Comparison of ENCODE assay signal across 8 mouse cellular contexts in genomic region chr8:108697589-108697988, GRCm38 (mm10).
A peak's percentile ranks its signal among the peaks of the same experiment; 100 is the strongest.
DNase-seq lines count a peak whose midpoint lies in the region; ATAC-seq lines count a peak whose summit lies in the region.
"Had no signal": no experiment of that assay in that cellular context is flagged by ENCODE, and none has a peak within 500 bp of the region (broad histone marks: within the 10 kb centered on the region; RNA-seq: fewer than 3 reads in every experiment).

No protein-coding gene starts in this region.

- ATAC-seq in liver, embryonic 11.5 days (replicated peaks; ENCODE audit: low FRiP score), result no peak
- ATAC-seq in hindbrain, embryonic 12.5 days (ENCODE audit: low FRiP score), result no peak
- ATAC-seq in monocyte, adult 5-6 weeks (replicated peaks; ENCODE audit: insufficient number of reproducible peaks, low FRiP score, low TSS enrichment, poor library complexity, severe bottlenecking), result 0 out of 2 replicates have a peak, but pooled peaks have one; percentile 4

- no peaks in the 10 kb centered on the region for H3K9me3 ChIP-seq in liver, embryonic 11.5 days (ENCODE audit: control insufficient read depth, low read length)
- no peaks in the 10 kb centered on the region for H3K9me3 ChIP-seq in embryonic facial prominence, embryonic 10.5 days
- no peaks in the 10 kb centered on the region for H3K9me3 ChIP-seq in hindbrain, embryonic 12.5 days (replicated peaks)

- no peaks in the 10 kb centered on the region for H3K36me3 ChIP-seq in liver, embryonic 11.5 days (ENCODE audit: control insufficient read depth, insufficient read depth, low read length)
- H3K36me3 ChIP-seq in embryonic facial prominence, embryonic 10.5 days (replicated peaks), result no peaks in the 10 kb centered on the region
- no peaks in the 10 kb centered on the region for H3K36me3 ChIP-seq in hindbrain, embryonic 12.5 days

- H3K4me2 ChIP-seq in liver, embryonic 11.5 days, result peak overlapping the region; percentile 33; the same call in 1 of the 2 replicates
- H3K4me2 ChIP-seq in hindbrain, embryonic 12.5 days (replicated peaks), result peak overlapping the region; percentile 38

- WGBS in liver, embryonic 11.5 days, result 5% methylated on average over 13 of the region's 13 CpGs
- WGBS in embryonic facial prominence, embryonic 10.5 days, result under 1% methylated on average over 13 of the region's 13 CpGs
- under 1% methylated on average over 13 of the region's 13 CpGs for WGBS in hindbrain, embryonic 12.5 days

- DNase-seq in liver, embryonic 11.5 days (ENCODE audit: low spot score), result no peak
- DNase-seq in liver, result no peak
- peak; percentile 68 for DNase-seq in embryonic facial prominence, embryonic 10.5 days (ENCODE audit: low spot score)
- DNase-seq in left cerebral cortex, adult 8-10 months (ENCODE audit: low spot score in 2 of 2), result no peak
- no peak for DNase-seq in T-cell, adult 2 months (ENCODE audit: low spot score)
- DNase-seq: thymus, adult 18-20 months had no signal

- H3K4me3 ChIP-seq in liver, embryonic 11.5 days (ENCODE audit: low read depth, low read length), result no peak overlapping the region
- H3K4me3 ChIP-seq in embryonic facial prominence, embryonic 10.5 days, result peak overlapping the region; percentile 44
- no peak overlapping the region for H3K4me3 ChIP-seq in hindbrain, embryonic 12.5 days

- H3K27me3 ChIP-seq in liver, embryonic 11.5 days (replicated peaks; ENCODE audit: control insufficient read depth, insufficient read depth, low read length), result peaks cover 88% of the 10 kb centered on the region
- H3K27me3 ChIP-seq in embryonic facial prominence, embryonic 10.5 days (replicated peaks; ENCODE audit: low read depth, poor library complexity, severe bottlenecking), result peaks cover 88% of the 10 kb centered on the region
- peaks cover 67% of the 10 kb centered on the region for H3K27me3 ChIP-seq in hindbrain, embryonic 12.5 days

- H3K4me1 ChIP-seq in liver, embryonic 11.5 days (replicated peaks; ENCODE audit: control insufficient read depth, insufficient read depth, low read length), result peaks cover 23% of the 10 kb centered on the region
- H3K4me1 ChIP-seq in embryonic facial prominence, embryonic 10.5 days, result peaks cover 91% of the 10 kb centered on the region
- H3K4me1 ChIP-seq in hindbrain, embryonic 12.5 days, result peaks cover 58% of the 10 kb centered on the region

- no peak overlapping the region for H3K27ac ChIP-seq in liver, embryonic 11.5 days (ENCODE audit: low read depth, low read length)
- peak overlapping the region; percentile 41 for H3K27ac ChIP-seq in embryonic facial prominence, embryonic 10.5 days (replicated peaks)
- H3K27ac ChIP-seq in hindbrain, embryonic 12.5 days, result peak overlapping the region; percentile 57

- H3K9ac ChIP-seq in liver, embryonic 11.5 days (ENCODE audit: low read depth, low read length), result no peak overlapping the region
- 0 out of 2 replicates have a peak overlapping the region, but pooled peaks have one; percentile 32 for H3K9ac ChIP-seq in hindbrain, embryonic 12.5 days
